Mouse (Mus musculus): ENCODE results near the gene Dnaja3.

DNA sequence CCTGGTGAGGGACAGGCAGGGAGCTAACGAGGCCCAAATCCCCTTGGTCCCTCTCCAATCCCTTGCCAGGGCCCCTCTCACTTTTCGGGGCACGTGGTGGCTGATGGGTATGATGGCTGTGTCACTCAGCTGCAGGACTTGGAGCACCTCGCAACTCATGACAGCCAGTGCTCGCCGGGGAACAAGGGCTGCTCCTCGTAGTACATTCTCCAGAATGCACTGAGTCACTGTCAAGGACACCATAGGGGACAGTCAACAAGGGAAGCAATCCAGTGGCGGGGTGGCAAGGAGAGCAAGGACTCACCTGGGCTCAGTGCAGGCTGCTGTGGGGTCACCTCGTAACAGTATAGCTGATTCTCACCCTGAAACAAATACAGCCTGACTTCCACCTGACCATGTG lies 5.1 kb upstream of the Dnaja3 start:
- TF ChIP-seq CTCF (IDR thresholded peaks at IDR 0.05; ENCODE audit: extremely low read depth, insufficient read depth, low read length) (no peak), POLR2A (IDR thresholded peaks at IDR 0.05; ENCODE audit: extremely low read depth, insufficient read depth, low read length) (no peak)
